Mouse (Mus musculus) ES-Bruce4 (cell line): ENCODE measurements around the gene Gm21973.

ENCODE experiments used
- CTCF ChIP-seq: IDR thresholded peaks from one replicate; pipeline ENCODE4 v1.8.1; 2011; ENCODE audit warnings: low read depth, low read length
- EP300 ChIP-seq: IDR thresholded peaks from 2 replicates; pipeline ENCODE4 v1.6.1; 2011; ENCODE audit warnings: low read depth, low read length; ENCODE audit not compliant: insufficient read depth
- POLR2A ChIP-seq: IDR thresholded peaks from one replicate; pipeline ENCODE4 v1.8.1; 2011; ENCODE audit warnings: low read length; ENCODE audit not compliant: insufficient read depth

DNA sequence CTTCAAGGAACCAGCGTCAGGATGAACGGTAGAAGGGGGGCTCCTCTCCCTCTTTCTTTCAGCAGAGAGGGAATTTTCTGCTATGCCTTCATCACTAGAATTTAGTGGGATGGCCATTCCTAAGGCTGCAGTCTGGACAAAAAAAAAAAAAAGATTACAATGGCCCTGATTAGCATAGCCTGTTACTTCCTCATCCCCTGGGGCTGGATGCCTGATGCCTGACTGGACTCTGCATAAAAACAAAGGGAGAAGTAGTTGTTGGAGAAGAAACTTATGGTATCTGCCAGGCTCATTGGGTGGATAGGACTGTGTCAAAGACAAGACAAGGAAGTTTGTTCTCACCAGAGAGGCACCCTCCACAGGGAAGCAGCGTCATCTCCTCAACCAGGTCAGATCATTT lies 25.7 kb upstream of the Gm21973 start:
- TF ChIP-seq POLR2A = no peak
- TF ChIP-seq CTCF = no peak
- TF ChIP-seq EP300 = no peak
